Mouse (Mus musculus): Measurements from ENCODE around the gene Tmprss15.

DNA sequence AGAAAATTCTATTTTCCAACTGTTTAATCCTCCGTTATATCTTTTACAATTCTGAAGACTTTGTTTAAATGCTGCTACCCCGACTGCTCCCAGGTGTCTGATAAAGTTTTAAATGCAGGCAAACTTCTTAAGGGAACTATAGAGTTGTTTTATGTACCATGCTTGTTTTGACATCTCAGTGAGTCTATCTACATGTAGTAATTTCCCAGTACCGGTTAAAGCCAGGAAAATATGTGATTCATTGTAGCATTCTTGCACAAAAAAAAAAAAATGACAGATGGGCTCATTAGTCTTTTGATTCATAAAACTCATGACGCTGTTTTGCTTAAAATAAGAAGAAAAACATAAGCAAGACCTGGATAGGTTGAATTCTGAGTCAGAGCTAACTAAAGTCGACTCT is 18.1 kb upstream of the Tmprss15 start:
- TF ChIP-seq CTCF (IDR thresholded peaks at IDR 0.05; ENCODE audit: insufficient read depth, low read depth, low read length) = no peak
- TF ChIP-seq POLR2A (IDR thresholded peaks at IDR 0.05; ENCODE audit: insufficient read depth, low read depth, low read length) = no peak
